9 mouse cellular contexts compared by ENCODE assay signal in genomic region chr3:89422556-89423205, GRCm38 (mm10). TPM values are rescaled to one million over a fixed set of nuclear protein-coding genes. Genes with fewer than 3 reads are reported as not detected.
DNase-seq lines count a peak whose midpoint lies in the region; ATAC-seq and TF ChIP-seq lines count a peak whose summit lies in the region.
"Had no signal": no experiment of that assay in that cellular context is flagged by ENCODE, and none has a peak within 500 bp of the region (broad histone marks: within the 10 kb centered on the region; RNA-seq: fewer than 3 reads in every experiment).

No protein-coding gene starts in this region.

- peak overlapping the region; percentile 66 for H3K4me2 ChIP-seq in limb, embryonic 14.5 days (replicated peaks; ENCODE audit: low read depth, low read length, severe bottlenecking)
- peak overlapping the region; percentile 78 for H3K4me2 ChIP-seq in stomach, embryonic 16.5 days (ENCODE audit: low read depth, low read length)

- H3K4me3 ChIP-seq in limb, embryonic 14.5 days (replicated peaks; ENCODE audit: low read length), result peak overlapping the region; percentile 61
- H3K4me3 ChIP-seq in stomach, embryonic 16.5 days (replicated peaks; ENCODE audit: low read length), result peak overlapping the region; percentile 64

- peaks cover 27% of the 10 kb centered on the region for H3K4me1 ChIP-seq in limb, embryonic 14.5 days (ENCODE audit: control insufficient read depth, insufficient read depth, low read length)
- peaks cover 40% of the 10 kb centered on the region for H3K4me1 ChIP-seq in stomach, embryonic 16.5 days (ENCODE audit: control insufficient read depth, insufficient read depth, low read length)

- no peaks in the 10 kb centered on the region for H3K27me3 ChIP-seq in limb, embryonic 14.5 days (ENCODE audit: control insufficient read depth, insufficient read depth, low read length)
- H3K27me3 ChIP-seq in stomach, embryonic 16.5 days (ENCODE audit: control insufficient read depth, insufficient read depth, low read length), result no peaks in the 10 kb centered on the region

- no peak for ATAC-seq in limb, embryonic 14.5 days (ENCODE audit: low FRiP score, low read depth)
- ATAC-seq in stomach, embryonic 16.5 days (ENCODE audit: insufficient read depth, low FRiP score), result no peak
- ATAC-seq in cerebellum, adult (ENCODE audit: insufficient number of reproducible peaks, low FRiP score, low TSS enrichment), result no peak

- H3K9ac ChIP-seq in limb, embryonic 14.5 days (ENCODE audit: low read depth, low read length, severe bottlenecking), result peak overlapping the region; percentile 65; the same call in 1 of the 2 replicates
- H3K9ac ChIP-seq in stomach, embryonic 16.5 days (ENCODE audit: low read length), result peak overlapping the region; percentile 86

- H3K27ac ChIP-seq in limb, embryonic 14.5 days (replicated peaks; ENCODE audit: low read depth, low read length), result peak overlapping the region; percentile 80
- no peak overlapping the region for H3K27ac ChIP-seq in stomach, embryonic 16.5 days (ENCODE audit: low read length)

- no peaks in the 10 kb centered on the region for H3K9me3 ChIP-seq in limb, embryonic 14.5 days (ENCODE audit: control insufficient read depth, low read length)
- H3K9me3 ChIP-seq in stomach, embryonic 16.5 days (replicated peaks; ENCODE audit: control insufficient read depth, low read length), result no peaks in the 10 kb centered on the region

- WGBS in limb, embryonic 14.5 days, result 75% methylated on average over 6 of the region's 6 CpGs
- 55% methylated on average over 6 of the region's 6 CpGs for WGBS in stomach, embryonic 16.5 days

- DNase-seq in cerebellum, adult 9-10 months, result peak; percentile 15
- DNase-seq in cerebellum, adult 11 months, result no peak
- DNase-seq in lung, postnatal 36 days, result peak; percentile 29
- DNase-seq in lung, postnatal 25 days (ENCODE audit: low spot score), result no peak
- no peak for DNase-seq in limb, embryonic 14.5 days (ENCODE audit: low spot score)
- no peak for DNase-seq in left cerebral cortex, adult 11 months (ENCODE audit: low spot score)
- DNase-seq: layer of hippocampus, postnatal 36 days had no signal

- peaks cover 47% of the 10 kb centered on the region for H3K36me3 ChIP-seq in limb, embryonic 14.5 days (ENCODE audit: control insufficient read depth, insufficient read depth, low read length)
- H3K36me3 ChIP-seq in stomach, embryonic 16.5 days (ENCODE audit: control insufficient read depth, insufficient read depth, low read length), result 0 out of 2 replicates have a peak, but pooled peaks cover 5% of the 10 kb centered on the region

- no peak for TF ChIP-seq POLR2A in limb, embryonic 14.5 days (IDR thresholded peaks at IDR 0.05; ENCODE audit: borderline replicate concordance, extremely low read depth, insufficient read depth, insufficient read length)

RNA-seq across cellular contexts. Expression of gene Shc1, which starts 4.4 kb away (rescaled TPM):
- 134 and 166 TPM in 2 replicates for polyA plus RNA-seq in limb, embryonic 14.5 days (2012; rRNA removed)
- polyA plus RNA-seq in limb, embryonic 14.5 days (2014; fragmentation: Nextera tagmentation; extraction: Ambion mirVana), result 72.5 and 80.0 TPM in 2 replicates
- 96.5 and 103 TPM in 2 replicates for polyA plus RNA-seq in stomach, embryonic 16.5 days (2015; fragmentation: Nextera tagmentation; extraction: Ambion mirVana)

RNA-seq across cellular contexts. Expression of gene Cks1b, which starts 4.5 kb away (rescaled TPM):
- polyA plus RNA-seq in limb, embryonic 14.5 days (2012; rRNA removed), result 247 and 268 TPM in 2 replicates
- polyA plus RNA-seq in limb, embryonic 14.5 days (2014; fragmentation: Nextera tagmentation; extraction: Ambion mirVana), result 473 and 476 TPM in 2 replicates
- 322 and 323 TPM in 2 replicates for polyA plus RNA-seq in stomach, embryonic 16.5 days (2015; fragmentation: Nextera tagmentation; extraction: Ambion mirVana)

RNA-seq across cellular contexts. Expression of gene Pygo2, which starts 7.3 kb away (rescaled TPM):
- 83.4 and 121 TPM in 2 replicates for polyA plus RNA-seq in limb, embryonic 14.5 days (2012; rRNA removed)
- polyA plus RNA-seq in limb, embryonic 14.5 days (2014; fragmentation: Nextera tagmentation; extraction: Ambion mirVana), result 58.3 and 65.3 TPM in 2 replicates
- 21.1 and 23.4 TPM in 2 replicates for polyA plus RNA-seq in stomach, embryonic 16.5 days (2015; fragmentation: Nextera tagmentation; extraction: Ambion mirVana)

RNA-seq across cellular contexts. Expression of gene Flad1, which starts 11.0 kb away (rescaled TPM):
- 32.8 and 36.0 TPM in 2 replicates for polyA plus RNA-seq in limb, embryonic 14.5 days (2012; rRNA removed)
- polyA plus RNA-seq in limb, embryonic 14.5 days (2014; fragmentation: Nextera tagmentation; extraction: Ambion mirVana), result 26.8 and 27.1 TPM in 2 replicates
- 27.5 and 28.6 TPM in 2 replicates for polyA plus RNA-seq in stomach, embryonic 16.5 days (2015; fragmentation: Nextera tagmentation; extraction: Ambion mirVana)

RNA-seq across cellular contexts. Expression of gene Pbxip1, which starts 13.8 kb away (rescaled TPM):
- polyA plus RNA-seq in limb, embryonic 14.5 days (2012; rRNA removed), result 31.4 and 32.8 TPM in 2 replicates
- 17.9 and 21.2 TPM in 2 replicates for polyA plus RNA-seq in limb, embryonic 14.5 days (2014; fragmentation: Nextera tagmentation; extraction: Ambion mirVana)
- polyA plus RNA-seq in stomach, embryonic 16.5 days (2015; fragmentation: Nextera tagmentation; extraction: Ambion mirVana), result 41.8 and 51.2 TPM in 2 replicates

Comparison
In these comparisons a context has a peak if more than half of its experiments do, and no peak if none do; other contexts are left out.
1. DNase-seq: peak in cerebellum, adult 9-10 months (single experiment) and lung, postnatal 36 days (single experiment); none in cerebellum, adult 11 months (single experiment), lung, postnatal 25 days (single experiment), limb, embryonic 14.5 days (single experiment) and left cerebral cortex, adult 11 months (single experiment).